Mouse (Mus musculus): Measurements from ENCODE around the gene Olfr314.
A peak's percentile ranks its signal among the peaks of the same experiment; 100 is the strongest.
"Not testable (repeated sequence)": the region's sequence is repeated elsewhere in the genome, so short reads cannot be mapped to it uniquely, and the experiment has no call there.

Gene Olfr314

DNA sequence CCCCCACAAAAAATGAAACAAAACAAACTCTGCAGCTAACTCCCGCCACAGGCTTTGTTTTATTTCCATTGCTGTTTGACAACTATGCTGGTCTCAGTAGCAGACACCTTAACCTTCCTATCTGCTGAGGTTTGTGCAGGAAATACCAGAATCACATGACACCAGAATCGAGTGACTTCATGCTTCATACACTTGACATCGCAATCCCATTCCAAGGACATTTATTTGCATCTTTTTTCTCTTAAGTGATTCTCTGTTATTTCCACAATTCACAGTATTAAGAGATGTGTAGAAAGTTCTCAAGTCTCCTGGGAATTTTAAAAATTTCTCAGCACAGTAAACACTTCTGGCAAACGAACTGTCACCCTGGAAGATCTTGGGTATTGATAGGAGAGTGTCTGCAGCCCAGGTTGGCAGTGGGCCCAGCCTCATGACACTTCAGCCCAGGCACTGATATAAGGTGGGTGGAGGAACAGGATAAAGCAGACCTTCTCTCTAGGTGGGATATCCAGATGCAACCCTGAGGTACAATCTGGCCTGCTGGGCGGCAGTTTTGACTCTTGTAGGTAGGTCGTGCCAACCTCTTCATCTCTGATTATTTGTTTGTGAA, at the start of gene Olfr314:
Olfr314 (plus strand) TSS at position 473 of the 610 bp plus-strand sequence.
- DNase-seq, result no peak

DNA sequence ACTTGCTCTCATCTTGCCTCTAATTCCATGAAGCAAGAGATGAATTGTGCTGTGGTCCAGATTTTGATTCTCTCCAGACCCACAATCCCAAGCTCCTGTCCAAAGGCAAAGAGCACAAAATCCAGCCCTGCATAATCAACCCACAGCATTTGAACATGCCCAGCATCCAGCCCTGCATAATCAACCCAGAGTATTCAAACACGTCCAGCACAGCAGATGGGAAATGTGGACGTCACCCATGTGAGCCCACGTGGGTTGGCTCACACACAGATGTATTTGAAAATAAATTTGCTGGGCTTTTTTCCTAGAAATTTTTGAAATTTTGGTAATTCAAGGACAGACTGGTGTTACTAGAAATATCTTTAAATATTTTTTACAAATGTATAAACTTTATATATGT, 49.4 kb upstream of the Olfr314 start:
- DNase-seq, result no peak

DNA sequence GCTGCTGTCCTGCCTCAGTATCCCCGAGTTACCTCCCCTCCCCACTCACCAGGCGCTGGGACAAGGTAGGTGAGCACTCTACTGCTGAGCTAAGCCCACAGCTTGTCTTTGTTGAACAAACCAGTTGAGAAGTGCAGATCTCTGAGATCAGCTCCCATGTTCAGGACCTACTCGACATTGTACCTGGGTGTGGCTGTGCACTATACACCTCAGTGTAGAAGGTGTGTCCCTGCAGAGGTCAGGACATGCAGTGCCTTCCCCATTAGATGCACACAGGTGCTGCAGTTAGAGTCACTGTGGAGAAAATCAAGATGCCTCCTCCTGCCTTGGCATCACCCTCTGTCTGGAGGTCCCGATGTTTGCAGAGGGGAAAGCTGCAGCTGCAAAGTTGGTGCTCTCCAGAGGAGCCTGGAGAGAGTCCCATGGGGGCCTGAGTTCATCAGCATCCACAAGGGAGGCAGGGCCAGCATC, 43.9 kb upstream of the Olfr314 start, which contains the start of gene Olfr317:
Olfr317 (minus strand) TSS at position 421 of the 471 bp plus-strand sequence.
- DNase-seq, result no peak

DNA sequence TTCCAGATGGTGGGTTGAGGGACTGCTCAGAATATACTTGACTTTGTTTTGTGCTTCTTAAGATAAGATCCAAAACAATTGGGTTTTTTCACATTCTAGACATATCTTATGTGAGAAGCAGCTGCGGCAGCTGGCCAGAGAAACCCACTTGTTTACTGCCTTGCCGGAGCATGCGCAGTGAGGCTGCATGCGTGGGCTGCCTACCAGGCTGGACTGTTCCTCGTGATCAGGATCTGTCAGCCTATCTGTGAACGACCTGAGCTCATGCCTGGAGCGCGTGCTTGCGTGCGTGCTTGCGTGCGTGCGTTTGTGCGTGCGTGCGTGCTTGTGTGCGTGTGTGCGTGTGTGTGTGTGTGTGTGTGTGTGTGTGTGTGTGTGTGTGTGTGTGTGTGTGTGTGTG, 31.7 kb upstream of the Olfr314 start:
- DNase-seq, result not testable (repeated sequence)

DNA sequence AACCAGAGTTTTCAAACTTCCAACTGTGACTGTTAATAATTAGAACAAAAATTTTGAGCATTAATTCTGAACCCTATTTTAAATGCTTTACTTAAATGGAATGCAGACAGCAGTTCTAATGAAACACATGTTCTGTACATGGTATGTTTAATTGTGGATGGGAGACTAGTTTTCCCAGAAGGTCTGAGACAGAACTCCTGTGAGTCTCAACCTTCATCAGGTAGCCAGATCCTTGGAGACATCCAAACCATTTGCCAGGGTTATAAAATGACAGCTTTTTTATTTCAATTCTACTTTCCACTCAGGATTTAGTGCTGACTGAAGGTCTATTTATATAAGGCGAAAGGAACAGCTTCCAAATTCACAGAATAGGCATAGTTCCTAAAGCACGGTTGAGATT, 30.3 kb upstream of the Olfr314 start, which contains the start of gene Olfr316:
Olfr316 (plus strand) TSS at position 301 of the 400 bp plus-strand sequence.
- no peak for DNase-seq

DNA sequence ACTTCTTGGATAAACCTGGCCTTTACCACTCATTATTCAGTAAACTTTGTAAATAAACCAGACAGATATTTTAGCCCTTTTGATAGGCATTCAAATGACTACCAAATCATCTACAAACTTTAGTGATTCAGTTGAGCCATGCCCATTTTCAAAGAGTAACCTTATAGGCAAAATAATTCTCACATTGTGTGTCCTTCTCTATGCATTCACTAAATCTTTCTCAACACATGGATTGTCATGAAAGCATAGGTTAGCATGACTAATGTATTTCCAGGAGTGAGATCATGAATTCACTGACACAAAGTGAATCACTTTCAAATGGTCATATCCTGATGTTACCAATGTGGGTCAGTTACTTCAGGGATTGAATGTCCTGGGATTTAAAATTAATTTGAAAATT, 9.9 kb upstream of the Olfr314 start, which contains the start of gene Olfr315:
Olfr315 (plus strand) TSS at position 301 of the 400 bp plus-strand sequence.
- no peak for DNase-seq

DNA sequence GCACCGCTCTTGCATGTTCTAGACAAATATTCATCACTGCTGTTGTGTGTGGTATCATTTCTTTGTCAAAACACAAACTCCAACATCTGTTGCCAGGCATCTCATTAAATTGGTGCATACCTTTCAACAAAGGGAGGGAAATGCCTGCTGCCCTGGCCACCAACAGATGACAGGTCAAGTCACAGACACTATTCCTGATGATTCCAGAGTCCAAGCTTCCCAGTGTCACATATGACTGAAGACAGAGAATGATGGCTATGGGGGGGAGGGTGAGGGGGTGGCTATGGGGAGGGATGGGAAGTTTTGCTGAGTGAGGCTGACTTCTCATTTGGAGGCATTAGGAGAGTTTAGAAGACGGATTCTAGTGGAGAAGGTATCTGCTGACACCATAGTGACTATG, 1.4 kb downstream of the Olfr314 start:
- DNase-seq, result no peak

DNA sequence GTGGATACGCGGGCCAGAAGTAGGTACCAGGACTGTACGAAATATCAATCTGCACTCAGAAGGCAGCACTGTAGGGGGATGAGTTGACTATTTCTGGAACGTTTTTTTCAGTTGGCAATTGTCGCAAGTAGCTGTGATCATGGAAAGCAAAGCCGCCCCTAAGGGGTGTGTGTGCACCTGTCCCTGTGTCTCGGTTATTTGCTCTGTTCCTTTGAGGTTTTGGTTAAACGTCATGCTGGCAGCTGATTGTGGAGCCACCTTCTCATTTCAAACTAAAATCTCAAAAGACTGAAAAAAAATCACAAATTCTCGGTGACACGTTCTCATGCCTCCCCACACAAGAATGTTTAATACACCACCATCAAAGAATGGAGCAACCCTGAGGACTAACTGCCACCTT, 4.9 kb downstream of the Olfr314 start:
- no peak for DNase-seq

DNA sequence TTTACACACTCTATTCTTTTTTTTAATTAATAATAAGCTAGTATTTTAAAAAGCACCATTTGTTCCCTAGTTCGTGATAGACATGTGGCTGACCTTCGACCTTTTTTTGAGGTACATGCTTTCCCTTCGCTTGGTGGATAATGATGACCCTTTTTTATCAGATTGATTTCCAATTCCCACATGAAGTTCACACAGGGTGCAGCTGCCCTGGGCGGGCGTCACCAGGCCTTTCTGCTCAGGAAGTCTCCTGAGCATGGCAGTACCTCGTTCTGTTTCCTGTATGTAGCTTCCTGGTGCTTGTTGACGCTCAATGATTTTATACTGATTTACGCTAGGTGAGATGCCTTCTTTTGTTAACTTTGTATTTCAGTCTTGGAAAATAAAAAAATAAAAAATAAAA, 5.6 kb downstream of the Olfr314 start:
- no peak for DNase-seq

DNA sequence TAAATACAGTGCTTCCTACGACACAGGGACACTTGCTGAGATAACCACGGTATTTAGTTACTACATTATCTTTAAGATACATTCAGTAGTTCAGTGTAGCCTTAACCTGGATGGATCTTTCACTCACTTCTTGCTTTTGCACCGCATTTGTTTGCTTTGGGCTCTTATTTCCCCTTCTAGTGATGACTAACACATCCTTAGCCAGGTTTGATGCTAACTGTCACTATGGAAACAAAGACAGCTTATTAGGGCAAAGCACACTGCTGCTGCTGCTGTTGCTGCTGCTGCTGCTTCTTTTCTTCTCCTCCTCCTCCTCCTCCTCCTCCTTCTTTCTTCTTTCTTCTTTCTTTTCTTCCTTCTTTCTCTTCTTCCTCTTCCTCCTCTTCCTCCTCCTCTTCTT, 6.8 kb downstream of the Olfr314 start:
- DNase-seq, result no peak

DNA sequence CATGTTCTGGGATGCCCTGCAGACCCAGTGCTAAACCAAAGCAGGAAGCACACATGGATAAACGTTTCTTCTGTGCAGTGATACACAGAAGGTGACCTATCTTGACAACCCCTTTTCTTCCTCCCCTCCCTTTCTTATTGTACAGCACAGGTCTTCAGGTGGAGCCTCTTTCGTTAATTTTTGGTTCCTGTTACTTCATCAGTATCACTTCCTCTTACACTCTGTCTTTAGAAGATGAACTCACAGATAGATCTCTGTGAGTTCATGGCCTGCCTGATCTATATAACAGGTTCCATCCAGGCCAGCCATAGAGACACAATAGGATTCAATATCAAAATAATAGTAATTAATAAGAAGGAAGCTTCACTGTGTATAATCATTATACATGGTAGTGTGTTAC, 7.3 kb downstream of the Olfr314 start:
- no peak for DNase-seq

DNA sequence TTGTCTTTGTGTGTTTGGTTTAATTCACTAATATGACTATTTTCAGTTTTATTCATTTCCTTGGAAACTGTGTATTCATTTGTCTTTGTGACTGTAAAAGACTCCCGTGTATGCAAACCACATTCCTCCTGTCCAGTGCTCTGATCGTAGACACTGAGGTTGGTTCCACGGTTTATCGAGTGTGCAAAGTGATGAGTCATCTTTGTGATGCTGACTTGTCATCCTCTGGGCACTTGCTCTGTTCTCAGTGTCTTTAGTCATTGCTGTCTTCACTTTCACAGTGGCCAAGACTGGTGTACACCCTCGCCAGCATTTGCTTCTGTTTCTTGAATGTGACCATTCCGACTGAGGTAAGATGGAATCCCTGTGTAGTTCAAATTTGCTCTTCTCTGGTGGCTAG, 7.9 kb downstream of the Olfr314 start:
- no peak for DNase-seq

DNA sequence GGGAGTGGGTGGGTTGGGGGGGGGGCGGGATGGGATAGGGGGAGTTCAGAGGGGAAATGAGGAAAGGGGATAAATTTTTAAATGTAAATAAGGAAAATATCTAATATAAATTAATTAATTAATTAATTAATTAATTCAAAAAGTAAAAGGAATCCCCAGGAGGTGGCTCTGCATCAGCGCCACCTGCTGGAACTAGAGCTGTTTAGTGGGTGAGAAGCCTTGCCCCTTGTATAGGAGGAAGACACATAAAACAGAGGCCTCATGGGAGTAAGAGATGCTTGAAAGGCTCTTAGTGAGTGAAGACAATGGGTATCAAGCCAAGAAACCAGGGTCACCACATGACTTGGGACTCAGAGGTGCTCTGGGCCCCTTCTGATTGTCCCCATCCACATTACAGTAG, 13.1 kb downstream of the Olfr314 start:
- no peak for DNase-seq

DNA sequence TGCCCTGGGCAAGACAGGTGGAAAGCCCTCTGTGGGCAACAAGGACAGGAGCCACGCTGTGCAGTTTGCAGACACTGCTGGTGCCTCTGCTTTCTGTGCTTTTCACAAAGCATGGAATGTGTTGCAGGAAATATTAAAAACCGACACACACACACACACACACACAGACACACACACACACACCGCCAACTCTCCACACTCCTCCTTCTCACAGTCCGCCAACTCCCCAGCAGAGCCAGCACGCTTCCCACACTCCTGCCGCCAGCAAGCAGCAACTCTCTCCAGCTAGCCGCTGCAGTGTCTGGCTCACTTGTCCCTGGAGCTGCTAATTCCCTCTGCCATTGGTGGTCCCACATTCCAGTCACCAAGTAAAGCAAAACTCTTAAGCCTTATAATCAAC, 14.1 kb downstream of the Olfr314 start:
- no peak for DNase-seq

DNA sequence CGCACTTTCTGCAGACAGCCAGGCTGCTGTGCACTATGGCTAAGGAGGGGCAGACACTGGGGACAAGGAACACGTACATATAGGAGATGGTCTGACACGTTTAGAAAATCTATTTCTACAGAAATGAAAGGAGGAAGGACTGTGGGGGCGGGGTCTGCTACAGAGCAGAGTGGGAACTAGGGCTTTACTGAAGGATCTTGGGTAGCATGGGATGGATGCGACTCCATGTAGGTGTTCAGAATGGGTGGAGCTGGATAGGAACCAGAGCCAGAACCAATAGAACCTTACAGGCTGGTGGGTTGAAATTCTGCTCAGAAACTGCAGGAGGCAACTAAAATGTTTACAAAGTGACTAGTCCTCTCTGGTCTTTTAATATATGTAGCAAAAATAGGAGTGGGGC, 17.0 kb downstream of the Olfr314 start:
- no peak for DNase-seq

DNA sequence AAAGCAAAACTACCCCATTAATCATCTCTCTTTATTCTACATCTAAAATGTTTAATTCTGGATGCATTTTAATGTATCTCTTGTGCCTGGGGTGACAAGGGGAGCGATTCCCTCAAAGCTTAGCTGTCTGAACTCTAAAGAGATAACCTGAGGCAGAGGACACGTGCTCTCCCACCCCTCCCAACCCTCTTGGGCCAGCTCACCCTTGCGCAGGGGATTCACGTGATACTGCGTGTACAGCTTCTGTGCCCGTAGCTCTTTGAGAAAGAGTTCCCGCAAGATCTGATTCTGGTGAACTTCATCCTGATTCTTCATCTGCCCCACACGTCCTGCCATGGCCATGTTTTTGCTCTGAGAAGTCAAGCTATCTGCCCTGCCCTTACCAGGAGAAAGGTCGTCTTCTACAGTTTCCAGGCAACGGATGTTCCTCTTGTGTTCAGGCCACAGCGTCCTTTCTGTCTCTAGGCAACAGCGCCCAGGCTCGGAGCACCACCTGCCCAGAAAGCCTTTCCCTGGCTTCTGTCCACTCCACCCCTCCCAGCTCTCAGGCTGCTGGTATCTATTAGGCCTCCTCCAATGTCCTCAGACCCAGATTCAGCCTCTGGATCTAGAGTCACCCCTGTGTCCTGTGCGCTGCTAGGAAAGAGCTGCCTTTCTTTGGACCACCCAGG, 18.9 kb downstream of the Olfr314 start, which contains the start of gene Fam183b:
Fam183b (minus strand) TSS at position 403 of the 671 bp plus-strand sequence.
- no peak for DNase-seq

DNA sequence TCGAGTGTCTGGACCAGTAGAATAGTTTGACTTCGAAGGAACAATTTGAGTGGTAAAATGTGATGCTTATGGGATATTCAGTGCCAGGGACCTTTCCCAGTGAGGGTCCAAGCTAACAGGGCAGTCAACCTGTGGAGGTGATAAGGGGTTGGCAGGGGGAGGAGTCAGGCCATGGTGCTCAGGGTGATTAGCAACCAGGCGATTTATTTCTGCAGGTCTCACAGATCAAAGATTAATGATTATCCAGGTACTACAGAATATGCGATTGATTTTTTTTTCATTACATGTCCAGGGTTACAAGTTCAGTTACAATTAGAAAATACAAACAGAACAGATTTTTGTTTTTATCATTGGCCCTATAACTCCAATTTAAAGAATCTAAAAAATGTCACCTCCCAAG, 21.1 kb downstream of the Olfr314 start:
- no peak for DNase-seq

DNA sequence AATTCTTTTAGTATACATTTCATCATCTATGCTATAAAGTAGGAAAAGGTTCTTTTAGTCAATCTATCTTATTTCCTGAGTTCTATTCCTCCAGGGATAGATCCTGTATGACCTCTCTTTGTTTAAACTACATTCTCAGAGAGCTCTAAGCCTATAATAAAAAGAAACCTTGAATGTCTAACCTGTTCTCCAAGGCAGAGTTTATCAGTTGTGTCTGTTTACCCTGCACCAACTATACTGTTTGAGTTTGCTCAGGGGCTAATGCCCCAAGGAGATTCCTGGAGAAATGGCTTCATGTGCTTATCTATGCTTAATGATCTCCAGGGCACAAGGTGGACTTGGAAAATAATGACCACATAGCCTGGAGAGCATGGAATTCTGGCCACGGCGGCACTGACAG, 21.6 kb downstream of the Olfr314 start:
- DNase-seq, result no peak

DNA sequence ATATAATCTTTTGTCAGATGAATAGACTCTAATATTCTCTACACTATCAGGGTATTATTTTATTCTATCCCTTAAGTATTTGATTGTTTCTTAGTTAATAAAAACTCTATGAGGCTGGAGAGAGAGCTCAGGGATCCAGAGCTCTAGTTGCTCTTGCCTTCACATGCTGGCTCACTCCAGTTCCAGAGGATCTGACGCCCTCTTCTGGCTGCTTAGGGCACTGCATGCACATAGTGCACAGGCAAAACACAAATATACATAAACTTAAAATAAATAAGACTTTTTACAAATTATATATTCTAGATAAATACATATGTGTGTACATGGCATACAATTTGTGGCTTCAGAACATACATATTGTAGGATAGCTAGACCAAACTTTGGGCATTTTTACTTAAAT, 29.2 kb downstream of the Olfr314 start:
- peak; percentile 21 for DNase-seq

DNA sequence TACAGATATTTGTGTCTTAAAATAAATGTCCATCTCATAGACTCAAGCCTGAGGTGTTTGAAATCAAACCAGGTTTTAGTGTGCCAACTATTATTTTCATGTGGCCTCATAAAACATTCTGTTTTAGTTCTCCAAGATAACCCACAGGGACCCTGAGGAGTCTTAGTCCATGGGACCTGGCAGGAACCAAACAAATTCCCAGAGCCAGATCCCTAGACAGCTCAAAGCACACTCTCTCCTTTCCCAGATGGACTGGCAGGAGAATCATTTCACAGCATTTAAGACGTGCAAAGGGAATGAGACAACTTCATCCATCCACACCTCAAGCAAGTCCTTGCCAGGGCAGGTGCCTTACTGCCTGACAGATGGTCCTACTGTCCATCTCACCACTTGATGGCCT, 31.9 kb downstream of the Olfr314 start, which contains the start of gene Olfr313:
Olfr313 (plus strand) TSS at position 301 of the 400 bp plus-strand sequence.
- DNase-seq, result not testable (repeated sequence)

DNA sequence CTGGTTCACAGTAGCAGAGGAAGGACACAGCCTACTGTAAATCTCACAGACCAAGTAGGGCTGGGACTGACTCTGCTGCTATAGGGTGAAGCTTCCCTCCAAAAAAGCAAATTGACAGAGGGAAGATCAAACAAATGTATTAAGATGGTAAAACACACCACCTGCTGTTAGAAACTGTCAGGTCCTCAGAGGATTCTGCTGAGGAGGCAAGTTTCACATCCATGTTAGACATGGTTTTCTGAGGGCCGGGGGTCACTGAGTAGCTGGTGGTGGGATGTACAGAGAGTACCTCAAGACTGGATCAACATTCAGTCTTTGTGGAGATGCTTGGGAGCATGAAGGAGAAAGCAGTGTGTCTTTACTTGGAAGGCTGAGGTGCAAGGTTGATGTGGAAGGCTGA, 32.9 kb downstream of the Olfr314 start:
- DNase-seq, result no peak

DNA sequence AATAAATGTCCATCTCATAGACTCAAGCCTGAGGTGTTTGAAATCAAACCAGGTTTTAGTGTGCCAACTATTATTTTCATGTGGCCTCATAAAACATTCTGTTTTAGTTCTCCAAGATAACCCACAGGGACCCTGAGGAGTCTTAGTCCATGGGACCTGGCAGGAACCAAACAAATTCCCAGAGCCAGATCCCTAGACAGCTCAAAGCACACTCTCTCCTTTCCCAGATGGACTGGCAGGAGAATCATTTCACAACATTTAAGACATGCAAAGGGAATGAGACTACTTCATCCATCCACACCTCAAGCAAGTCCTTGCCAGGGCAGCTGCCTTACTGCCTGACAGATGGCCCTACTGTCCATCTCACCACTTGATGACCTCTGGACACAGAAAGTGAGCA, 46.2 kb downstream of the Olfr314 start, which contains the start of gene Olfr312:
Olfr312 (plus strand) TSS at position 301 of the 400 bp plus-strand sequence.
- DNase-seq, result not testable (repeated sequence)

DNA sequence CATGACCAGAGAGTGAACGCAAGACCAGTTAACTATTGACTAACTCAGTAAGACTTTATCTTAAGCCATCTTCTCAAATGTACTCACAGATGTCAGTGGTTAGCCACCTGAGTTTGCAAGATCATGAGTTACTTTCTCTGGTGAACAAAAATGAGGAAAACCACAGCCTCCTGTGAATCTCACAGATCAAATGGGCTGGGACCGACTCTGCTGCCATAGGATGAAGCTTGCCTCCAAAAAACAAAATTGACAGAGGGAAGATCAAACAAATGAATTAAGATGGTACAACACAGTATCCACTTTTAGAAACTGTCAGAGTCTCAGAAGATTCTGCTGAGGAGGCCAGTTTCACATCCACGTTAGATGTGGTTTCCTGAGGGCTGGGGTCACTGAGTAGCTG, 47.0 kb downstream of the Olfr314 start:
- DNase-seq, result no peak

DNA sequence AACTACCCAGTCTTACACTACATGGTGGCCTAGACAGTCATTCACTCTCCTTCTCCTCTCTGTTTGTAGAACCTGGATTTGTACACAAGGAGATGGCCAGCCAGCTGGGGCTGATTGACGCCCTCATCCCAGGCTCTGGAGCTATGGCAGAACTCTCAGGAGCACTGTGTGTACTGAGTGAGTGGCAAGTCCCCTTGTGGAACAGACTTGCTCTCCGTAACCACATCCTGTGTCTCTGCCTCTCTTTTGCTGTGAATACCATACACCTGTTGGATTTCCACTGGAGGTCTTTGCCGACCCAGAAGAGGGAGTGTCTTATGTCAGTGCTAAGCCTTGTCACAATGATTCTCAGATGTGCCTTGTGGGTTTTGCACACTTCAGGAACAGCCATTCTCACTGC, 49.8 kb downstream of the Olfr314 start:
- not testable (repeated sequence) for DNase-seq

All from liver (tissue).